Mouse (Mus musculus) embryo, embryonic 11 days (tissue): ENCODE measurements around the gene Adgrl2.

Experiments used
- DNase-seq: peaks from one replicate; pipeline ENCODE4 v3.0.0-alpha.2; 2015

The Adgrl2 gene

GRCm38 (mm10) chr3:148818414-148819105 is 171.8 kb downstream of the Adgrl2 start:
- no peak for DNase-seq

- no peak for DNase-seq
Measured at GRCm38 (mm10) chr3:148817491-148817890, 172.9 kb downstream of the Adgrl2 start.

GRCm38 (mm10) chr3:148813121-148813520 is 177.2 kb downstream of the Adgrl2 start:
- no peak for DNase-seq

- DNase-seq = no peak
Measured at GRCm38 (mm10) chr3:148812059-148812458, 178.3 kb downstream of the Adgrl2 start.

- no peak for DNase-seq
Measured at GRCm38 (mm10) chr3:148806977-148807376, 183.4 kb downstream of the Adgrl2 start.

GRCm38 (mm10) chr3:148793286-148793913 is 197.0 kb downstream of the Adgrl2 start:
- DNase-seq = no peak

GRCm38 (mm10) chr3:148770310-148770709 is 220.0 kb downstream of the Adgrl2 start:
- no peak for DNase-seq
